ENCODE assay signal across 10 mouse cellular contexts in the genomic region with DNA sequence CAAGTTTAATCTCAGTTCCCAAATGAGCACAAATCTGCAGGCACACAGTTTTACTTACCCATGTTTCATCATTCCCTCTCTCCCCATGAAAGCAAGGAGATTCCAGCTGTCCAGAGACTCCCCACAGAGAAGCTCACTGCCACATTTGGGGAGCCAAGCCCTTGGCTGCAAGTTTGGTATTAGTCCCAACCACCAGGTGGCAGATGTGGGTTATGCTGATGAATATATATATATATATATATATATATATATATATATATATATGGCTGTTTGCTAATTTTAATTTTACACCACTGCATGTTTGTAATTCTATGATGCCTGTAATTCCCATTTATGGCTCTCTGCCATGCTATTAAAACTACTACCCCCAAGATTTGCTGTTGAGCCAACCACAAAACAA.
DNase-seq lines count a peak whose midpoint lies in the region; ATAC-seq and TF ChIP-seq lines count a peak whose summit lies in the region.
"Had no signal": no experiment of that assay in that cellular context is flagged by ENCODE, and none has a peak within 500 bp of the region (broad histone marks: within the 10 kb centered on the region; RNA-seq: fewer than 3 reads in every experiment).

No protein-coding gene starts in this region.

- no peak for ATAC-seq in cerebellum, adult (ENCODE audit: insufficient number of reproducible peaks, low FRiP score, low TSS enrichment)
- ATAC-seq in liver, postnatal 0 days = no peak
- ATAC-seq: forebrain, embryonic 15.5 days had no signal

- no peaks in the 10 kb centered on the region for H3K27me3 ChIP-seq in cerebellum, adult 2 months (ENCODE audit: control insufficient read depth, insufficient read depth, low read length)
- H3K27me3 ChIP-seq in liver, postnatal 0 days (ENCODE audit: insufficient read depth, low read length) = no peaks in the 10 kb centered on the region
- H3K27me3 ChIP-seq: forebrain, embryonic 15.5 days had no signal

- TF ChIP-seq EP300 in liver, postnatal 0 days (IDR thresholded peaks at IDR 0.05; ENCODE audit: low read depth) = no peak

- no peaks in the 10 kb centered on the region for H3K36me3 ChIP-seq in liver, postnatal 0 days (replicated peaks; ENCODE audit: insufficient read depth, low read length)
- H3K36me3 ChIP-seq: forebrain, embryonic 15.5 days; neural tube, embryonic 13.5 days had no signal

- H3K4me3 ChIP-seq in cerebellum, adult 2 months (replicated peaks; ENCODE audit: insufficient read depth, low read depth, low read length) = no peak overlapping the region
- H3K4me3 ChIP-seq in liver, postnatal 0 days (ENCODE audit: low read depth, low read length) = no peak overlapping the region
- H3K4me3 ChIP-seq: forebrain, embryonic 15.5 days; neural tube, embryonic 13.5 days had no signal

- no peak overlapping the region for H3K9ac ChIP-seq in liver, postnatal 0 days (replicated peaks)
- H3K9ac ChIP-seq: forebrain, embryonic 15.5 days; neural tube, embryonic 13.5 days had no signal

- no peaks in the 10 kb centered on the region for H3K9me3 ChIP-seq in liver, postnatal 0 days (ENCODE audit: low read length)
- H3K9me3 ChIP-seq: forebrain, embryonic 15.5 days; neural tube, embryonic 13.5 days had no signal

- no peak overlapping the region for H3K4me2 ChIP-seq in liver, postnatal 0 days (ENCODE audit: low read depth, low read length)
- H3K4me2 ChIP-seq: forebrain, embryonic 15.5 days; neural tube, embryonic 13.5 days had no signal

- TF ChIP-seq POLR2A in cerebellum, adult 2 months (IDR thresholded peaks at IDR 0.05; ENCODE audit: borderline replicate concordance, insufficient read depth, low read length) = no peak

- H3K4me1 ChIP-seq in cerebellum, adult 2 months (ENCODE audit: control insufficient read depth, insufficient read depth, low read length) = no peaks in the 10 kb centered on the region
- H3K4me1 ChIP-seq in liver, postnatal 0 days (ENCODE audit: insufficient read depth) = no peaks in the 10 kb centered on the region
- H3K4me1 ChIP-seq: forebrain, embryonic 15.5 days; neural tube, embryonic 13.5 days had no signal

- TF ChIP-seq CTCF in cerebellum, adult 2 months (IDR thresholded peaks at IDR 0.05; ENCODE audit: borderline replicate concordance, insufficient read depth, low read depth, low read length) = no peak
- TF ChIP-seq CTCF in liver, postnatal 0 days (IDR thresholded peaks at IDR 0.05; ENCODE audit: low read depth) = 0 out of 2 replicates have a peak, but pooled peaks have one; percentile 32

- no peak overlapping the region for H3K27ac ChIP-seq in cerebellum, adult 2 months (ENCODE audit: insufficient read depth, low read length)
- no peak overlapping the region for H3K27ac ChIP-seq in liver, postnatal 0 days (ENCODE audit: low read depth)
- H3K27ac ChIP-seq: forebrain, embryonic 15.5 days; neural tube, embryonic 13.5 days had no signal

- intact Hi-C loops in left cerebral cortex, postnatal 14 days (cut with DNase I) = no loop called here
- intact Hi-C loops in left cerebral cortex, postnatal 36 days (cut with DNase I) = no loop called here

- peak; percentile 3 to 9 for DNase-seq in cerebellum, adult 2 months
- DNase-seq in left cerebral cortex, postnatal 14 days (ENCODE audit: low spot score in 2 of 2) = peak; percentile 6 to 14
- no peak for DNase-seq in left cerebral cortex, postnatal 36 days (ENCODE audit: low spot score in 2 of 2)
- DNase-seq in ZHBTc4 (ENCODE audit: low read depth, low spot score) = peak; percentile 2
- DNase-seq in liver, postnatal 0 days = peak; percentile 13
- DNase-seq in T-cell, adult 2 months (ENCODE audit: low spot score) = no peak
- DNase-seq in ovary, postnatal 10 days (ENCODE audit: low spot score) = no peak

Comparison
In these comparisons a context has a peak if more than half of its experiments do, and no peak if none do; other contexts are left out.
1. DNase-seq: peak in cerebellum, adult 2 months (2 of 2), left cerebral cortex, postnatal 14 days (2 of 2), ZHBTc4 (single experiment) and liver, postnatal 0 days (single experiment); none in left cerebral cortex, postnatal 36 days (0 of 2), T-cell, adult 2 months (single experiment) and ovary, postnatal 10 days (single experiment).